Mouse (Mus musculus) megakaryocyte-erythroid progenitor cell, adult 5-6 weeks (primary cell): ENCODE measurements around the gene Glod4. TPM values are rescaled to one million over a fixed set of nuclear protein-coding genes. Genes with fewer than 3 reads are reported as not detected.

Source experiments
- ATAC-seq: replicated peaks from 2 replicates; pipeline ENCODE4 v1.8.0; 2016; ENCODE audit warnings: mild to moderate bottlenecking, inconsistent platforms; ENCODE audit not compliant: severe bottlenecking, poor library complexity, low FRiP score, low TSS enrichment
- total RNA-seq, 2 experiments: library from RNA; stranded (forward) in 1 of 2; stranded (reverse) in 1 of 2; fragments of 200-1000, 215-1000 nt in 1 of 2; fragments of >200 nt in 1 of 2; fragmentation: Nextera tagmentation in 1 of 2; gene quantifications; 2 replicates each; pipeline ENCODE4 v1.2.3; 2014 to 2017

The Glod4 gene
- total RNA-seq, 2 experiments from 2014 or later: 70.4 to 253 TPM

DNA sequence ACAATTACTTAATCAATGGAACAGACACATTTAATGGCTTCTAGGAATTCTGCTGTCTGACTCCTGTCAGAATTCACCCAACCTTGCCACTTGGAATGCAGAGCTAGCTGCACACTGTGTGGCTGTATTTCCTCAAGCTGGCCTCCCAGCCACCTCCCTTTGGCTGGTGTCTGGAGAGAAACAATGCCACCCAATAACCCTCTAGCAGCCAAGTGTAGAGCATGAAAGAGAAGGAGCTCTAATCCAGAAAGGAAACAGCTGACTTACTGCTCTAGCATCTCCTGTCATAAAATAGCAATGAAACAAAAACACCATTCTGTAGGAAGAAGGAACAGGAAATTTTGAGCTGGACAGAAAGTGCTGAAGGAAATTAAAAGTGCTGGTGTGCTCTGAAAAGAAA lies 142.4 kb downstream of the Glod4 start:
- no peak for ATAC-seq

DNA sequence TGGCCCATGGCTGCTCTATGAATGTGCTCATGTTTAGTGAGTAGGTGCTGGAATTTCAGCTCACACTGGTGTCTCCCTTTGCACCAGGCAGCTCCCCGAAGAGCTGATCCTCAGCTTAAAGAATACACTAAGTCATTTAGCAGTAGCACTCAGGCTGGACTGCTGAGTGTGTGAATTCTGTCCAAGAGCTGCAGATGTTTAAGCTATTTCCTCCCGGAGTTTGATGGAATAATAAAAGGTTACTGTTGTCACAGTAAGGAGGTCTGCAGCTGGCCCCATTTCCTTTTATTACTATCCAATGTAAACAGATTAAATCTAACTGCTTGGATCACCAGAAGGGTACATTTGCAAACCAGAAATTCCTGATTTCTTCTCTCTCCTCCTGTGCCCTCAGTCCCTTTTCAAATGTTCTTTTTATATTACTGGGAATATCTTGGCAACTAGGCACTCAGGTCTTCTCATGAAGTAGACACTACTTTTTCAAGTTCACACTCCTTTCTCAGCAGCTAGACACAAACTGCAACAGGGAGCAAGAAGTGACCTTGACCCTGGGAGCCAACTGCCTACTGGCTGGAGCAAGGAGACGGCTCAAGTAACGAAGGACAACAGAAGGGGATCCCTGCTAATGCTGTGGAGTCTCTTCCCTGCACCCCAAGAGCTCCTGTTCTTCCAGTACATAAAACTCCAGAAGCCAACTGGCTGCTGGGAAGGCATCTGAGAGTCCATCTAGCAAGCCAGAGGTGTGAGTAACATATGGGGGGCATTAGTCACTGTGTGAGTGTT lies 144.1 kb downstream of the Glod4 start:
- no peak for ATAC-seq

- ATAC-seq: no peak
These were observed 149.9 kb downstream of the Glod4 start for GRCm38 (mm10) chr11:76093610-76094009.

GRCm38 (mm10) chr11:76089776-76090175 lies 153.7 kb downstream of the Glod4 start:
- ATAC-seq: no peak

GRCm38 (mm10) chr11:76088506-76088905 lies 155.0 kb downstream of the Glod4 start:
- no peak for ATAC-seq

DNA sequence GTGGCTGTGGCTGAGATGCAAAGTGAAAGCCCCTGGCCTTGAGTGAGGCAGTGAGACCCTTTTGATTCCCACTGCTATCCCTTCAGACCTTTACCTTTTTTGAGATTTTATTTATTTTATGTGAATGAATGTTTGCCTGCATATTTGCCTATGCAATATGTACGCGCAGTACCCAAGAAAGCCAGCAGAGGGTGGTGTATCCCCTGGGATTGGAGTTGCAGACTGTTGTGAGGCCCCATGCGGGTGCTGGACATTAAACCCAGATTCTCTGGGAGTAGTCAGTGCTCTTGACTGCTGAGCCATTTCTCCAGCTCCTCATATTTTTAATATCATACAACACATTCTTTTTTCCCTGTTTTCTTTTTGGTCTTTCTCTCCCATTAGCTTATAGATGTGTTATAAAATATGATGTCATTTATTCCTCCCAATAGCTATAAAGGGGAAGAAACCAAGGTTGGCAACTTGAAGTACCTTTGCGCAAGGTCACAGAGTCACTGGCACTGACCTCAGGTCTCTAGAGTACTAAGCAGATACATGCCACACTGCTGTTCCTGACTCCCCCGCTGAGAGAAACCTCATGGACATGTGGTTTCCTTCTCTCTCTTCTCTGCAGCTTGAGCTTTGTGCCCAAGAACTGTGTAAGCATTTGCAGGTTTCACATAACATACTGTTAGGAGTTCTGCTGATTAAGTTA lies 157.5 kb downstream of the Glod4 start:
- ATAC-seq: peak; percentile 54; the same call in 1 of the 2 replicates

- ATAC-seq: no peak
These were observed 158.6 kb downstream of the Glod4 start for GRCm38 (mm10) chr11:76084943-76085342.

DNA sequence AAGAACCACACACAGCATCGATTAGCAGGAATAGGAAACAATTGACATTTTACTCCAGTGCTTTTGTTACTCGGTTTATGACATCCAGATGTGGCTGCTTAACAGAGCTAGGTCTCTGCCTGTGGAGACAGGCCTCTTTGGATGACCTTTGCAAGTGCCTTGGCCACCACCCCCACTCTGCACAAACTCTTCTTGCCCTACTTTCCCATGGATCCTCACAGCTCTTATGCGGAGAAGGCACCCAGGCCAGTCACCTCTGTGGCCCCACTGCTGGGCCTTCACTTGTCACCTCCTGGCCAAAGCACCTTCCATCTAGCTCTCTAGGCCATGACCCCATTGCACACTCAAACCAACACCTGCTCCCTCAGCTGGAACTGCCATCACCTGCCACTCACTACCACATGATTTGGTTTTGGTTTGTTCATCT lies 159.6 kb downstream of the Glod4 start:
- ATAC-seq: no peak

GRCm38 (mm10) chr11:76081048-76081640 lies 162.4 kb downstream of the Glod4 start:
- no peak for ATAC-seq

GRCm38 (mm10) chr11:76080293-76080692 lies 163.2 kb downstream of the Glod4 start:
- no peak for ATAC-seq

DNA sequence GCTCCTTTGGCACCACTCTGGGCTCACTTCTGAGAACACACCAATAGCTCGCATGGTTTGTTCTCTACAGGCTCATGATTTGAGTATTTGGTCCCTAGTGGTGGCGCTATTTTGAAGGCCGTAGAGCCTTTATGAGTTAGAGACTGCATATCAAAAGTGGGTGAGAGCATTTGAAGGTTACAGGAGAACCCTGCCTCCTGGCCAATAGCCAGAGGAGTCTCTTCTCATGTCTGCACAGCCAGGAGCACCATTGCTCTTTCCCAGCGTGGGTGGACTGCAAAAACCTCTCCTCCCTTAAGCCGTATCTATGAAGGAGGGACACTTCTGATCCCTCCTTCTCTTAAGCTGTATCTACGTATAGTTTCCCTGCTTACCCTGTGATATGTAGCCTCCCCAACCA lies 166.2 kb downstream of the Glod4 start:
- ATAC-seq: no peak

DNA sequence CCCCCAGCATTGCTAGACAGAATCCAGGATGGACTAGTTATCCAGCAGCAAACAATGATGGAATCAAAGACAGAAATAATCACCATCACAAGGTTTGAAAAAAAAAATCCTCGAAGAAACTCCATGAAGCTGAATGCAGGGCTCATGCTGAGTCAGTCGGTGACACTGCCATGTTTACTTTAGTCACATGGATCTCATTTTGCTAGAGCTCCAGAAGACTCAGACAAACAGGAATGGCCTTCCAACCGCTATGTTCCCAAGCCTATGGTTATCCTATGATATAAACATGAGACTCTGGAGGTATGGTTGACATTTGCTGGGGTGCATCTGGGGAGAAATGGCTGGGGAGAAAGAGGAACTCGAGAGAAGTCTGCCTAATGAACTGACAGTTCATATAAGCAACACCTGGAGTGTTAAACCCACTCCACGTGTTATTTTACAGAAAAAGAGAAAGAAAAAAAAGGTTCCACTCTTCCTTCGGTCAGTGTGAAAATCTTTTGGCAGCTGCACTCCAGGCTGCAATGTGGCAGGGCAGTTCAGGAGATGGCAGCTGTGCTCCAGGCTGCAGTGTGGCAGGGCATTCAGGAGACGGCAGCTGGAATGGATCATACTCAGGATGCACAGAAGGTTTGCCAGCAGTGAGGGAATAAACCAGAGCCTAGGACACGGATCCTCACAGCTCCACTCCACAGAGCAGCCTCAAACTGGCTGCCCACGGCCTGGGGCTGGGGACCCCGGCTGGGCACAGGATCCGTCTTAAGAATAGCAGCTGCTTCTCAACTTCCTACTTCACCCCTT lies 169.0 kb downstream of the Glod4 start:
- no peak for ATAC-seq

Other genes with a start within 250 kb of the Glod4 start
- not detected in 2 replicates for gene 1700016K19Rik, start 243.8 kb downstream of the Glod4 start, total RNA-seq (2014; fragmentation: Nextera tagmentation)
- not detected in 2 replicates for gene 1700016K19Rik, start 243.8 kb downstream of the Glod4 start, total RNA-seq (2017)
- gene Rflnb, start 215.9 kb downstream of the Glod4 start, total RNA-seq (2014; fragmentation: Nextera tagmentation): 1.2 TPM in 1 of 2 replicates, not detected in the other
- gene Rflnb, start 215.9 kb downstream of the Glod4 start, total RNA-seq (2017): 0.95 and 1.5 TPM in 2 replicates
- 44.1 and 46.5 TPM in 2 replicates for gene Vps53, start 64.1 kb downstream of the Glod4 start, total RNA-seq (2014; fragmentation: Nextera tagmentation)
- 33.6 and 38.7 TPM in 2 replicates for gene Vps53, start 64.1 kb downstream of the Glod4 start, total RNA-seq (2017)
- 3.0 and 4.5 TPM in 2 replicates for gene Fam57a, start 64.1 kb downstream of the Glod4 start, total RNA-seq (2014; fragmentation: Nextera tagmentation)
- 0.19 and 2.1 TPM in 2 replicates for gene Fam57a, start 64.1 kb downstream of the Glod4 start, total RNA-seq (2017)
- not detected in 2 replicates for gene Dbil5, start 26.1 kb downstream of the Glod4 start, total RNA-seq (2014; fragmentation: Nextera tagmentation)
- not detected in 2 replicates for gene Dbil5, start 26.1 kb downstream of the Glod4 start, total RNA-seq (2017)
- gene Gemin4, start 26.1 kb downstream of the Glod4 start, total RNA-seq (2014; fragmentation: Nextera tagmentation): 22.8 and 24.4 TPM in 2 replicates
- 22.4 and 26.6 TPM in 2 replicates for gene Gemin4, start 26.1 kb downstream of the Glod4 start, total RNA-seq (2017)
- 24.0 and 31.8 TPM in 2 replicates for gene Mrm3, start within 50 bp of the Glod4 start, total RNA-seq (2014; fragmentation: Nextera tagmentation)
- gene Mrm3, start within 50 bp of the Glod4 start, total RNA-seq (2017): 58.5 and 63.2 TPM in 2 replicates
- 3.0 and 8.8 TPM in 2 replicates for gene Nxn, start 155.4 kb upstream of the Glod4 start, total RNA-seq (2014; fragmentation: Nextera tagmentation)
- 4.0 and 4.5 TPM in 2 replicates for gene Nxn, start 155.4 kb upstream of the Glod4 start, total RNA-seq (2017)
- 24.6 and 28.1 TPM in 2 replicates for gene Timm22, start 163.2 kb upstream of the Glod4 start, total RNA-seq (2014; fragmentation: Nextera tagmentation)
- 8.6 and 11.2 TPM in 2 replicates for gene Timm22, start 163.2 kb upstream of the Glod4 start, total RNA-seq (2017)